ENCODE assay signal across 9 mouse cellular contexts in genomic region chr15:81042276-81042931, GRCm38 (mm10).
A peak's percentile ranks its signal among the peaks of the same experiment; 100 is the strongest.
DNase-seq lines count a peak whose midpoint lies in the region; ATAC-seq and TF ChIP-seq lines count a peak whose summit lies in the region.
"Had no signal": no experiment of that assay in that cellular context is flagged by ENCODE, and none has a peak within 500 bp of the region (broad histone marks: within the 10 kb centered on the region; RNA-seq: fewer than 3 reads in every experiment).

No protein-coding gene starts in this region.

- 62% methylated on average over 13 of the region's 13 CpGs for WGBS in liver, embryonic 11.5 days
- 58% methylated on average over 13 of the region's 13 CpGs for WGBS in intestine, embryonic 14.5 days
- WGBS in liver, postnatal 0 days (ENCODE audit: insufficient replicate concordance): 56% methylated on average over 13 of the region's 13 CpGs

- no peak for TF ChIP-seq EP300 in liver, postnatal 0 days (IDR thresholded peaks at IDR 0.05; ENCODE audit: low read depth)

- H3K9me3 ChIP-seq in liver, embryonic 11.5 days (ENCODE audit: control insufficient read depth, low read length): no peaks in the 10 kb centered on the region
- H3K9me3 ChIP-seq in intestine, embryonic 14.5 days (ENCODE audit: control insufficient read depth, low read length): no peaks in the 10 kb centered on the region
- no peaks in the 10 kb centered on the region for H3K9me3 ChIP-seq in liver, postnatal 0 days (ENCODE audit: low read length)
- H3K9me3 ChIP-seq: midbrain, embryonic 12.5 days had no signal

- no peak for ATAC-seq in liver, embryonic 11.5 days (replicated peaks; ENCODE audit: low FRiP score)
- no peak for ATAC-seq in intestine, embryonic 14.5 days (replicated peaks; ENCODE audit: low FRiP score, low TSS enrichment, low read depth)
- no peak for ATAC-seq in liver, postnatal 0 days

- no peaks in the 10 kb centered on the region for H3K36me3 ChIP-seq in liver, embryonic 11.5 days (ENCODE audit: control insufficient read depth, insufficient read depth, low read length)
- H3K36me3 ChIP-seq in intestine, embryonic 14.5 days (ENCODE audit: control insufficient read depth, insufficient read depth, low read length): no peaks in the 10 kb centered on the region
- H3K36me3 ChIP-seq in liver, postnatal 0 days (replicated peaks; ENCODE audit: insufficient read depth, low read length): no peaks in the 10 kb centered on the region

- H3K4me3 ChIP-seq in liver, embryonic 11.5 days (ENCODE audit: low read depth, low read length): no peak overlapping the region
- H3K4me3 ChIP-seq in intestine, embryonic 14.5 days (ENCODE audit: low read depth, low read length): no peak overlapping the region
- no peak overlapping the region for H3K4me3 ChIP-seq in liver, postnatal 0 days (ENCODE audit: low read depth, low read length)
- H3K4me3 ChIP-seq: midbrain, embryonic 12.5 days had no signal

- no peak overlapping the region for H3K9ac ChIP-seq in liver, embryonic 11.5 days (ENCODE audit: low read depth, low read length)
- H3K9ac ChIP-seq in intestine, embryonic 14.5 days (ENCODE audit: low read length): no peak overlapping the region
- H3K9ac ChIP-seq in liver, postnatal 0 days (replicated peaks): no peak overlapping the region
- H3K9ac ChIP-seq: midbrain, embryonic 12.5 days had no signal

- peak; percentile 64 for TF ChIP-seq CTCF in liver, postnatal 0 days (IDR thresholded peaks at IDR 0.05; ENCODE audit: low read depth)

- peaks cover 24% of the 10 kb centered on the region for H3K4me1 ChIP-seq in liver, embryonic 11.5 days (replicated peaks; ENCODE audit: control insufficient read depth, insufficient read depth, low read length)
- H3K4me1 ChIP-seq in intestine, embryonic 14.5 days (replicated peaks; ENCODE audit: control insufficient read depth, insufficient read depth, low read length): peaks cover 17% of the 10 kb centered on the region; the same call in 1 of the 2 replicates
- H3K4me1 ChIP-seq in liver, postnatal 0 days (ENCODE audit: insufficient read depth): peaks cover 14% of the 10 kb centered on the region

- H3K27me3 ChIP-seq in liver, embryonic 11.5 days (replicated peaks; ENCODE audit: control insufficient read depth, insufficient read depth, low read length): no peaks in the 10 kb centered on the region
- H3K27me3 ChIP-seq in intestine, embryonic 14.5 days (replicated peaks; ENCODE audit: control insufficient read depth, insufficient read depth, low read length): no peaks in the 10 kb centered on the region
- H3K27me3 ChIP-seq in liver, postnatal 0 days (ENCODE audit: insufficient read depth, low read length): no peaks in the 10 kb centered on the region
- H3K27me3 ChIP-seq: midbrain, embryonic 12.5 days had no signal

- no peak overlapping the region for H3K27ac ChIP-seq in liver, embryonic 11.5 days (ENCODE audit: low read depth, low read length)
- no peak overlapping the region for H3K27ac ChIP-seq in intestine, embryonic 14.5 days (ENCODE audit: low read depth)
- H3K27ac ChIP-seq in liver, postnatal 0 days (ENCODE audit: low read depth): no peak overlapping the region
- H3K27ac ChIP-seq: midbrain, embryonic 12.5 days had no signal

- DNase-seq in liver (peak; percentile 60), MN1 (ENCODE audit: low spot score) (no peak)
- DNase-seq in liver, embryonic 11.5 days (ENCODE audit: low spot score): no peak
- peak; percentile 31 to 58 for DNase-seq in adrenal gland, postnatal 36 days
- peak; percentile 79 for DNase-seq in intestine, embryonic 14.5 days (ENCODE audit: low spot score)
- DNase-seq in liver, postnatal 0 days: peak; percentile 77
- no peak for DNase-seq in right cerebral cortex, postnatal 10 days (ENCODE audit: low spot score in 2 of 2)
- DNase-seq in frontal cortex, adult 2 months (ENCODE audit: extremely low spot score in 1 of 2, low spot score in 1 of 2): no peak

- no peak overlapping the region for H3K4me2 ChIP-seq in liver, embryonic 11.5 days
- no peak overlapping the region for H3K4me2 ChIP-seq in intestine, embryonic 14.5 days (ENCODE audit: low read length)
- H3K4me2 ChIP-seq in liver, postnatal 0 days (ENCODE audit: low read depth, low read length): peak overlapping the region; percentile 59
- H3K4me2 ChIP-seq: midbrain, embryonic 12.5 days had no signal

Comparison
In these comparisons a context has a peak if more than half of its experiments do, and no peak if none do; other contexts are left out.
1. DNase-seq: peak in liver (single experiment), adrenal gland, postnatal 36 days (2 of 2), intestine, embryonic 14.5 days (single experiment) and liver, postnatal 0 days (single experiment); none in liver, embryonic 11.5 days (single experiment), MN1 (single experiment), right cerebral cortex, postnatal 10 days (0 of 2) and frontal cortex, adult 2 months (0 of 2).